Mouse (Mus musculus) bone marrow macrophage, adult 2 months (primary cell): ENCODE results near the gene Magi2.

Experiments used
- CTCF ChIP-seq: IDR thresholded peaks from 2 replicates; pipeline ENCODE4 v1.5.1; 2012; ENCODE audit warnings: low read depth, mild to moderate bottlenecking, low read length, moderate library complexity
- POLR2A ChIP-seq: IDR thresholded peaks from 2 replicates; pipeline ENCODE4 v1.6.1; 2012; ENCODE audit warnings: mild to moderate bottlenecking, low read depth, low read length, borderline replicate concordance

DNA sequence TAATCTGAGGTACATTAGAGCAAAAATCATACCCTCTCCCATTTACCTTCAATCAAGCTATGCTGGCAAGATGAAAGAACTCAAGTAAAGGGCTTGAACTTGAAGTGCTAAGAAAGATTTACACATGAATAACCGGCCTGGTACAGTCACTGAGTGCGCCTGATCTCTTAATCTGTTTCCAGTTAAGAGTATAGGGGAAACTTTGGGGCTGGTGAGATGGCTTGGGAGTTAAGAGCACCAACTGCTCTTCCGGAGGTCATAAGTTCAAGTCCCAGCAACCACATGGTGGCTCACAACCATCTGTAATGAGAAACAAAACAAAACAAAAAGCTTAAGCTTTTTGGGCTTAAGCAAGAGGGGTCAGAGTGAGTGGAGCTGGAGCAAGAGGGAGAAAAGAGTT lies 1451.7 kb downstream of the Magi2 start:
- no peak for TF ChIP-seq CTCF
- TF ChIP-seq POLR2A = no peak
